Mouse (Mus musculus): Measurements from ENCODE around the gene Tmem269.

GRCm38 (mm10) chr4:119224534-119224933 lies 6.5 kb upstream of the Tmem269 start:
- no peak for TF ChIP-seq EP300 (optimal IDR thresholded peaks at IDR 0.05)
- TF ChIP-seq CTCF (IDR thresholded peaks at IDR 0.05; ENCODE audit: low read depth) = no peak
